Mouse (Mus musculus) adrenal gland, postnatal 14 days (tissue): Measurements from ENCODE around the gene Crybg3. TPM values are rescaled to one million over a fixed set of nuclear protein-coding genes. Genes with fewer than 3 reads are reported as not detected.

Experiments
- DNase-seq: peaks from one replicate; pipeline ENCODE4 v3.0.0; 2021; ENCODE audit warnings: mixed read lengths
- total RNA-seq: library from RNA; stranded (reverse); gene quantifications from 2 replicates; pipeline ENCODE4 v1.2.3, GENCODE M21; 2021

Gene Crybg3
- total RNA-seq, 1 experiment from 2014 or later = 17.3 TPM

GRCm38 (mm10) chr16:59579237-59579636 lies 21.5 kb downstream of the Crybg3 start:
- DNase-seq = no peak

- DNase-seq = no peak
Observed at GRCm38 (mm10) chr16:59573961-59574360, 26.8 kb downstream of the Crybg3 start.

- DNase-seq = no peak
Observed at GRCm38 (mm10) chr16:59572685-59573084, 28.1 kb downstream of the Crybg3 start.

GRCm38 (mm10) chr16:59570807-59571206 lies 30.0 kb downstream of the Crybg3 start:
- DNase-seq = no peak

- DNase-seq = no peak
Observed at GRCm38 (mm10) chr16:59569837-59570236, 30.9 kb downstream of the Crybg3 start.

GRCm38 (mm10) chr16:59567721-59568381 lies 32.9 kb downstream of the Crybg3 start:
- DNase-seq = no peak

GRCm38 (mm10) chr16:59566437-59566836 lies 34.3 kb downstream of the Crybg3 start:
- DNase-seq = no peak

GRCm38 (mm10) chr16:59565631-59566030 lies 35.1 kb downstream of the Crybg3 start:
- DNase-seq = no peak

GRCm38 (mm10) chr16:59564025-59564424 lies 36.8 kb downstream of the Crybg3 start:
- no peak for DNase-seq

GRCm38 (mm10) chr16:59559300-59560200 lies 41.2 kb downstream of the Crybg3 start:
- peak; percentile 38 for DNase-seq

GRCm38 (mm10) chr16:59558916-59559299 lies 41.9 kb downstream of the Crybg3 start:
- no peak for DNase-seq

GRCm38 (mm10) chr16:59553490-59554161 lies 47.2 kb downstream of the Crybg3 start:
- DNase-seq = no peak

- DNase-seq = no peak
Observed at GRCm38 (mm10) chr16:59551507-59551906, 49.3 kb downstream of the Crybg3 start.

- no peak for DNase-seq
Observed at GRCm38 (mm10) chr16:59549631-59550030, 51.1 kb downstream of the Crybg3 start.

GRCm38 (mm10) chr16:59548582-59548947 lies 52.2 kb downstream of the Crybg3 start:
- no peak for DNase-seq

- peak; percentile 78 for DNase-seq
Observed at GRCm38 (mm10) chr16:59547887-59548581, 52.7 kb downstream of the Crybg3 start.

GRCm38 (mm10) chr16:59547466-59547865 lies 53.3 kb downstream of the Crybg3 start:
- peak; percentile 21 for DNase-seq

- no peak for DNase-seq
Observed at GRCm38 (mm10) chr16:59545360-59545759, 55.4 kb downstream of the Crybg3 start.

- DNase-seq = no peak
Observed at GRCm38 (mm10) chr16:59541382-59541781, 59.4 kb downstream of the Crybg3 start.

GRCm38 (mm10) chr16:59540944-59541343 lies 59.8 kb downstream of the Crybg3 start:
- no peak for DNase-seq

- no peak for DNase-seq
Observed at GRCm38 (mm10) chr16:59535673-59536072, 65.1 kb downstream of the Crybg3 start.

- peak; percentile 26 for DNase-seq
Observed at GRCm38 (mm10) chr16:59534349-59534748, 66.4 kb downstream of the Crybg3 start.
